Mouse (Mus musculus): ENCODE data around the gene Commd3.

DNA sequence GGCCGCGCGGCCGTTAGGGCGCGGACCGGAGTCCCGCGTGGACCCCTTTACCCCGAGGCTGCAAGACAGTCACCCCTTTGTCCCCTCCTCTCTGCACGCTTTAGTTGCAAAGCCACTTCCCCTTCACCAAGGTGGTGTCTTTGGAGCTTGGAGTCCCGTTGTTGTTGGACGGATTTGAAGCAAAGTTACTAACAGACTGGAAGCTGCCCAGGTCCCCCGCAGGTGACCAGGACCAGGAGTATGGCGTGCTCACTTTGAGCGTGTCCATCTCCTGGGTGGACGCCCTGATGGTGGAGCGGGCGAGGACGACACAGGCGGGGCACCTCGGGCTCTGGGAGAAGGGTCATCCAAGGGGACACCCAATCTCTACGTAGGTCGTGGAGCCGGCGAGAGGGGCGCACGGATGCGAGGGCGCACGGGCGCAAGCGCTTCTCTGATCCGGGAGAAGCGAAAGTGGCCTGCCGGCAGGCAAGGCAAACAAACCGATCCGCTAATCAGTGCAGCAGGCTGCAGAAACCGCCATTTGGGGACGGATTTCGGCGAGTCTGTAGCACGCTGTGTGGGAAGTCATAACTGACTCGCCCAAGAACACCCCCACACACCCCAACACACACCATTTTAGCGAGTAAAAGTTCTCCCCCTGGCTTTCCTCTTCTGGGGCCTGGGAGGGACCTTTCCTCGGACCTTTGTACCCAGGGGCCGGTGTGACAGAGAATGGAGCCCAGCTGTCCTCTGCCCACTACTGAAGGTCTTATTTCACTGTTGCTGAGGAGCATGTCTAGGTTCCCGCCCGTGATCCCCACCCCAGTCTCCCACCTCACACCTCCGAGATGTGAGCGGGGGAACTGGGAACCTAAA, 17.1 kb downstream of the Commd3 start:
- TF ChIP-seq POLR2A (IDR thresholded peaks at IDR 0.05; ENCODE audit: control insufficient read depth, low read depth, low read length) (no peak; the same call in none of the 2 replicates), CTCF (IDR thresholded peaks at IDR 0.05; ENCODE audit: control insufficient read depth, insufficient read depth, insufficient replicate concordance, low read depth, low read length) (no peak)
